Mouse (Mus musculus): ENCODE data around the gene Trhr2.
A peak's percentile ranks its signal among the peaks of the same experiment; 100 is the strongest.

Gene Trhr2

DNA sequence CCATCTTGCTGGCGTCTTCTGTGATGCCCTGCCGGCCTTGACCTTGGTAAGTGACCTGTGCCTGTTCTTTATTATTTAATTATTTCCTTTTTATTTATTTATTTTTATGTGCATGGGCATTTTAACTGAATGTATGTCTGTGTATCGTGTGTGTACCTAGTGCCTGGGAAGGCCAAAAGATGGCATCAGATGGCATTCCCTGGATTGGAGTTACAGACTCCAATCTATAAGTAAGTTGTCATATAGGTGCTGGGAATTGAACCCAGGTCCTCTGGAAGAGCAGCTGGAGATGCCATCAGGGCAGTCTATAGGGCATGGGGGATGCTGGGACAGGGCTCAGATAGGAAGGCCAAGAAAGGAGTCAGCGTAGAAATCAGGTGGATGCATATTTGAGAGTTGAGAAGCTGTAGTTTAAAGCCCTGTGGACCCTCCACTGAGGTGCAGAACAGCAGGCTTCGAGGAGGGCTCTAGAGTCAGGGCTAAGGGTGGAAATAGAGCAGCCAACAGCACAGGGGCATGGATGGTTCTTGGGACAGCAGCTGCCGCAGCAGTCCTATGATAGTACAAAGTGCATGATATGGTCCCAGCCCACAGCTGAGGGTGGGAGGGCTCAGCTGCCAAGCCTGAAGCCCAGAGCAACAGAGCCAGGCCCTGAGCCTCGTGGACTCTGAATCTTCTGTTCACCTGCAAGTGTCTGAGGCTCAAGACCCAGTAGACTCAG, at the start of gene Trhr2:
Gene Trhr2, minus strand, starts transcription at position 51 of the 721 bp plus-strand sequence.
- DNase-seq (ENCODE audit: extremely low read depth, low read depth, low spot score) = no peak

GRCm38 (mm10) chr8:122407678-122408077, 47.1 kb upstream of the Trhr2 start:
- DNase-seq (ENCODE audit: extremely low read depth, low read depth, low spot score) = no peak

- DNase-seq (ENCODE audit: extremely low read depth, low read depth, low spot score) = no peak
Observed at GRCm38 (mm10) chr8:122405146-122405805, 44.7 kb upstream of the Trhr2 start.

- DNase-seq (ENCODE audit: extremely low read depth, low read depth, low spot score) = no peak
Observed at GRCm38 (mm10) chr8:122398186-122398585, 37.6 kb upstream of the Trhr2 start.

DNA sequence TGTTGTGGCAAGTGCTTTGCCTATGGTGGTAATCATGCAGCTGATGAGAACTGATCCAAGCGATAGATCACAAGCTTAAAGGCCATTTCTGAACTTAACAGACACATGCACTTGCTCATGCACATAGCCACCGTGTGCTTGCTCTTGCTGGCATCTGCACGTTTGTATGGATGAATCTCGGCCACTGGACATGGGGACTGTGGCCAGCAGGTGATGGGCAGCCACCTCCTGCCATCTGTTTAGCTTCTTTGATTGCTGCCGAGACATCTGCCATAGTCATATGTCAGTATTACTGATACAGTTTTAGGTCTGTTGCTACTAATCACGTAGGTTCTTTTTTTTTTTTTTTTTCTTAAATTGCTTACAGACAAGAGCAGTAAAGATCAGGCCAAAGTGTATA, 34.7 kb upstream of the Trhr2 start:
- DNase-seq (ENCODE audit: extremely low read depth, low read depth, low spot score) = no peak

DNA sequence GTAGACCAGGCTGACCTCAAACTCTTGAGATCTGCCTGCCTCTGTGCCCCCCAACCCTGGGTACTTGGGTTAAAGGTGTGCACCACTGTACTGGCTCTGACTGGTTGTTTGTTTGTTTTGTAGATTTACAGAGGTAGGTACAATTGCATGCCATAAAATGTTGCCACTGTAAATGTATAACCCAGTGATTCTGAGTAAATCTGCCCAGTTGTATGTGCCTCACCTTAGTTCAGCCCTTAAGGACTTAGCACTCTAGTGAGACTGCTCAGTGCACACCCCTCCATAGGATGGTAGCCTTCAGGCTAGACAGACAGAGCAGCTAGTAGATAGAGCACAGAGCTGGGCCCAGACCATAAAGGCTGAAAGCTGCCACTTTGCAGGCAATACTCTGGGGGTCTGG, 33.2 kb upstream of the Trhr2 start:
- no peak for DNase-seq (ENCODE audit: extremely low read depth, low read depth, low spot score)

DNA sequence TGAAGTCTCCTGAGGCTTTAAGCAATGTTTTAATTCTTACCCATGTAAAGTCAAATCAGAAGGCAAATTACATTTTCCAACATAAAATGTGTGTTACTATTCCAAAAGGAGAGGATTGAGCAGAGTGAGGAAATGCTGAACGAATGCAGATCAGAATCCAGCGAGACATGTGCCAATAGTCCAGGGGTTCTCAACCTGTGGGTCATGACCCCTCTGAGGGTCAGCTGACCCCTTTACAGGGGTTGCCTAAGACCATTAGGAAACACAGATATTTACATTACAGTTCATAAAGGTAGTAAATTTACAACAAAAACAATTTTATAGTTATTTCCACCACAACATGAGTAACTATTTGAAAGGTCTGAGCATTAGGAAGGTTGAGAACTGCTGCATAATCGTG, 30.2 kb upstream of the Trhr2 start:
- no peak for DNase-seq (ENCODE audit: extremely low read depth, low read depth, low spot score)

GRCm38 (mm10) chr8:122389357-122389756, 28.8 kb upstream of the Trhr2 start:
- no peak for DNase-seq (ENCODE audit: extremely low read depth, low read depth, low spot score)

GRCm38 (mm10) chr8:122383039-122383438, 22.5 kb upstream of the Trhr2 start:
- no peak for DNase-seq (ENCODE audit: extremely low read depth, low read depth, low spot score)

GRCm38 (mm10) chr8:122376365-122377231, 16.1 kb upstream of the Trhr2 start, which contains the start of gene Zc3h18:
Gene Zc3h18, plus strand, starts transcription at chr8:122376609.
- DNase-seq (ENCODE audit: extremely low read depth, low read depth, low spot score) = peak; percentile 37

DNA sequence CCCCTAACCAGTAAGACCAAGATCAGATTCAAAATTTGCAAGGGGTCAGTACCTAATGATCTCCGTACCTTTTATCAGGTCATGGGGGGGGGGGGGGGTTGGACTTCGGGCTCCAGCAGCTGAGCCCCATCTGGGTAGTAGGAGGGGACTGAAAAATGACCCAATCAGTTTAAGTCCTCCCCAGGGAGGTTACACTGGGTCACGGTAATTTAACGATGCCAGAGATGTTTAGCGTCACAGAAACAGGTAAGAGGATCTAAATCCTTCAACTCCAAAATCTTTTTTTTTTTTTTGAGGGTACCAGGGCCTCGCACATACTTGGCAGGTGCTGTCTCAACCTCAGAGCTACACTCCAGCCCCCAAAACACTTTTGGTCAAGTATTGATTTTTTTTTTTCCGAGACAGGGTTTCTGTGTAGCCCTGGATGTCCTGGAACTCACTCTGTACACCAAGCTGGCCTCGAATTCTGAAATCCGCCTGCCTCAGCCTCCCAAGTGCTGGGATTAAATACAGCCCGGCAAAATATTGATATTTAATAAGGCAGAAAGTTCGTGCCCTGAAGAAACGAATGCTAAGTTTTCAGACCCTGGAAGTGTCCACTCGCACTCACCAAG, 15.3 kb upstream of the Trhr2 start:
- DNase-seq (ENCODE audit: extremely low read depth, low read depth, low spot score) = no peak

DNA sequence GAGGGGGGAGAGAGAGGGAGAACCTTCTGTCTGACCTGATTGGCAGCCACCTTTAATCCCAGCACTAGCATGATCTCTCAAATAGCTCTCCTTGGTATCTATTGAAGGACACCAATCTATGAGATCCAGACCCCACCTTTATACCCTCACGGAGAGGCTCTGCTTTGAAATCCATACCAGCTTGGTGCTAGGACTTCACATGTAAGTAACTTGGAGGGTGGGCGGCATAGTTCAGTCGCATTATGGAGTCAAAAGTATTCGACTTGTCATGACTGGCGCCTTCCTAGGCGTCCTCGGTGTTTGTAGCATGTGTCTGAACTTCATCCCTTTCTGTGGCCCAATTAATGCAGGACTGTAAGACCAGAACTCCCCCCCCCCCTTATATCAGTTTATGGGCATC, 14.8 kb upstream of the Trhr2 start:
- DNase-seq (ENCODE audit: extremely low read depth, low read depth, low spot score) = no peak

- DNase-seq (ENCODE audit: extremely low read depth, low read depth, low spot score) = peak; percentile 19
Observed at GRCm38 (mm10) chr8:122371706-122372105, 11.2 kb upstream of the Trhr2 start.

DNA sequence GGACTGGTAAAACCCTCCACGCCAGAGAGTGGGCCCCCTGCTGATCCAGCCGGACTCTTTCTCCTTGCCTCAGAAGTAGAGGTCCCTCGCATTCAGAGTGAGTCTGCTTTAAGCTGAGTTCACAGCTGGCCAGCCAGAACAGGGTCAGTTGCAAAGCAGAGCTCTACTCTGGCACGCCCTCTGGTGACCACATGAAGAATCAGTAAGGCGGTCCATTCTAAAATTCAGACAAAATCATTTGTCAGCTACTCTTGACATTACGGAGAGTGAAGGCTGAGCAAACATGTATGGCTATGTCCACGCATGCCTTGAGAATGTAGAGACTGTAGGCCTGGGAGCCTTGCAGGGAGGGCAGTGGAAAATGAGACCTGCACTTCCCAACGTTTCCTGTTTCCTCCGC, 9.1 kb upstream of the Trhr2 start:
- DNase-seq (ENCODE audit: extremely low read depth, low read depth, low spot score) = no peak

DNA sequence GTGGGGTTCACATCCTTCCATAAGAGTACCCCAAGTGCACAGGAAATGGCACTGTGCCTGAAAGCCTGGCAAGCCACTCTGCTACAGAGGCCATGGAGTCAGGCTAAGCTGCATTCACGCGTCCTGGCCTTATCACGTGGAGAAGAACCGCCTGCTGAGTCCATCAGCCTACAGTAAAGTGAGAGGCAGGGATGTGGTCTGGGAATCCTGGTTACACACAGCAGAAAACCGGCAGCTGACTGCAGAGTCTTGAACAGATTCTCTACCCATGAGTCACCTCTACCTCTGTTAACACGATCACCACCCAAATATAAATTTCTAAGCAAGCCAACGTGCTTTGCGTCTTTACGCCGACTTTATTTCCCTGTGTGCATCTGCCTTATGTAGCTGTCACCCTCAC, 7.9 kb upstream of the Trhr2 start:
- DNase-seq (ENCODE audit: extremely low read depth, low read depth, low spot score) = no peak

DNA sequence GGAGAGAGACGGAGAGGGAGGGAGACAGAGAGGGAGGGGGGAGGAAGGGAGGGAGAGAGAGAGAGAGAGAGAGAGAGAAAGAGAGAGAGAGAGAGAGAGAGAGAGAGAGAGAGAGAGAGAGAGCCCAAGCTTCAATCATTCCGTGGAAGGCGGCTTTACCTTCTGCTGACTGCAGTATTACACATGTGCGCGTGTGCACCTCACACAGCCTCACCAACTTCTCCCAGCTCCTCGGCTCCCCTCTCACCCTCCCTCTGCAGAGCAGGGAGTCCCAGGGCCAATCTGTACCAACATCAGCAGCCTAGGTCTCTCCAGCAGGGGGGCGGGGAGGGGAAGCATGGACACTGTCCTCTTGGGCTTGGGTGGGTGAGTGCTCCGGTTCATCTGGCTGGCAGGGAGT, 2.4 kb upstream of the Trhr2 start:
- DNase-seq (ENCODE audit: extremely low read depth, low read depth, low spot score) = no peak

- no peak for DNase-seq (ENCODE audit: extremely low read depth, low read depth, low spot score)
Observed at GRCm38 (mm10) chr8:122362271-122362670, 1.7 kb upstream of the Trhr2 start.

- no peak for DNase-seq (ENCODE audit: extremely low read depth, low read depth, low spot score)
Observed at GRCm38 (mm10) chr8:122359111-122359775, 1.3 kb downstream of the Trhr2 start.

- no peak for DNase-seq (ENCODE audit: extremely low read depth, low read depth, low spot score)
Observed at GRCm38 (mm10) chr8:122357641-122358040, 2.9 kb downstream of the Trhr2 start.

- DNase-seq (ENCODE audit: extremely low read depth, low read depth, low spot score) = no peak
Observed at GRCm38 (mm10) chr8:122357202-122357601, 3.3 kb downstream of the Trhr2 start.

Measured in fat pad, adult 2 months (tissue).